Mouse (Mus musculus): ENCODE results near the gene Bcl2.

Bcl2 gene

GRCm38 (mm10) chr1:106714530-106714981 is 482 bp upstream of the Bcl2 start:
- no peak for DNase-seq (ENCODE audit: inconsistent ontology term)

- peak; percentile 48 for DNase-seq (ENCODE audit: inconsistent ontology term)
Measured at GRCm38 (mm10) chr1:106712330-106712729, 1.7 kb downstream of the Bcl2 start.

- no peak for DNase-seq (ENCODE audit: inconsistent ontology term)
Measured at GRCm38 (mm10) chr1:106711356-106712125, 2.5 kb downstream of the Bcl2 start.

GRCm38 (mm10) chr1:106710202-106710601 is 3.9 kb downstream of the Bcl2 start:
- no peak for DNase-seq (ENCODE audit: inconsistent ontology term)

- DNase-seq (ENCODE audit: inconsistent ontology term) = no peak
Measured at GRCm38 (mm10) chr1:106707036-106707880, 6.8 kb downstream of the Bcl2 start.

GRCm38 (mm10) chr1:106703183-106703582 is 10.9 kb downstream of the Bcl2 start:
- DNase-seq (ENCODE audit: inconsistent ontology term) = no peak

- DNase-seq (ENCODE audit: inconsistent ontology term) = peak; percentile 90
Measured at GRCm38 (mm10) chr1:106702471-106703175, 11.5 kb downstream of the Bcl2 start.

- no peak for DNase-seq (ENCODE audit: inconsistent ontology term)
Measured at GRCm38 (mm10) chr1:106700520-106701114, 13.5 kb downstream of the Bcl2 start.

- DNase-seq (ENCODE audit: inconsistent ontology term) = no peak
Measured at GRCm38 (mm10) chr1:106696472-106696871, 17.6 kb downstream of the Bcl2 start.

GRCm38 (mm10) chr1:106695649-106696048 is 18.4 kb downstream of the Bcl2 start:
- no peak for DNase-seq (ENCODE audit: inconsistent ontology term)

- no peak for DNase-seq (ENCODE audit: inconsistent ontology term)
Measured at GRCm38 (mm10) chr1:106694316-106694715, 19.8 kb downstream of the Bcl2 start.

GRCm38 (mm10) chr1:106692599-106692998 is 21.5 kb downstream of the Bcl2 start:
- DNase-seq (ENCODE audit: inconsistent ontology term) = no peak

- peak; percentile 43 for DNase-seq (ENCODE audit: inconsistent ontology term)
Measured at GRCm38 (mm10) chr1:106690887-106691286, 23.2 kb downstream of the Bcl2 start.

- DNase-seq (ENCODE audit: inconsistent ontology term) = no peak
Measured at GRCm38 (mm10) chr1:106688161-106688516, 25.9 kb downstream of the Bcl2 start.

- DNase-seq (ENCODE audit: inconsistent ontology term) = no peak
Measured at GRCm38 (mm10) chr1:106687435-106688160, 26.5 kb downstream of the Bcl2 start.

- DNase-seq (ENCODE audit: inconsistent ontology term) = no peak
Measured at GRCm38 (mm10) chr1:106685702-106686101, 28.4 kb downstream of the Bcl2 start.

GRCm38 (mm10) chr1:106684546-106684945 is 29.5 kb downstream of the Bcl2 start:
- no peak for DNase-seq (ENCODE audit: inconsistent ontology term)

GRCm38 (mm10) chr1:106682829-106683228 is 31.2 kb downstream of the Bcl2 start:
- DNase-seq (ENCODE audit: inconsistent ontology term) = no peak

GRCm38 (mm10) chr1:106679800-106680515 is 34.1 kb downstream of the Bcl2 start:
- no peak for DNase-seq (ENCODE audit: inconsistent ontology term)

- DNase-seq (ENCODE audit: inconsistent ontology term) = no peak
Measured at GRCm38 (mm10) chr1:106678060-106678478, 36.0 kb downstream of the Bcl2 start.
